Mouse (Mus musculus): ENCODE data around the gene Cacul1. TPM values are rescaled to one million over a fixed set of nuclear protein-coding genes. Genes with fewer than 3 reads are reported as not detected.

Gene Cacul1
- polyA plus RNA-seq, 1 experiment from 2014 or later: 33.8 TPM

DNA sequence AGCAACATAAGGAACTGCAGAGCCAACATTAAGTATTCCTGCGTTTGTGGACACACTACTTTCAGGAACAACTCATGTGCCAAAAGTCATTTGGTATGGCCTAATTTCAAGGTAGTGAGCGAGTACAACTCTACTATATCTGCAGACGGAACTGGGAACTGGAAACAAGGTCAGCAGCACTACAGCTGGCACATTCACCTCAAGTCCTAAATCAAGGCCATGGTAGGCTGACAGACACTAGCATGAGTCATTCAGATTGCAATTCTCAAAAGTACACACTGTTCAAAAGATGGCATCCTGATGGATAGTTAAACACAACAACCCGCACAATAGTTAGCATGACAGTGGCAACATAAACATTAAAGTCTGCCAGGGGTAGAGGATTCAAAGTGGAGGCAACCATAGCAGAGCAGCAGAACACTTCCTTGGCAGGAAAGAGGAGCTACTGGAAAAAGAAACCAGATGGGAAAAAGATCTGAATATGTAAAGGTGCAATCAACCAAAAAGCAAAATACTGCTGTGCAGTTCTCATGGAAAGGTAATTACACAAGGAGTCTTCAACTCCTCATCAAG lies 25.9 kb downstream of the Cacul1 start:
- Histone ChIP-seq H3K4me3 (ENCODE audit: low read depth, low read length) (no peak overlapping the region), H3K9me3 (ENCODE audit: control insufficient read depth, low read length) (no peaks in the 10 kb centered on the region), H3K4me1 (ENCODE audit: control insufficient read depth, insufficient read depth, low read length) (no peaks in the 10 kb centered on the region), H3K4me2 (ENCODE audit: low read depth, severe bottlenecking) (no peak overlapping the region), H3K9ac (ENCODE audit: low read length) (no peak overlapping the region), H3K27ac (replicated peaks; ENCODE audit: low read depth, low read length) (no peak overlapping the region), H3K27me3 (ENCODE audit: control insufficient read depth, insufficient read depth, low read length) (no peaks in the 10 kb centered on the region), H3K36me3 (ENCODE audit: control insufficient read depth, insufficient read depth, low read length) (no peaks in the 10 kb centered on the region; the same call in 1 of the 2 replicates)
- no peak for DNase-seq (ENCODE audit: low spot score)
- no peak for ATAC-seq (ENCODE audit: insufficient number of reproducible peaks, low FRiP score, low TSS enrichment, low read depth)
- 77% methylated on average over 4 of the region's 4 CpGs for WGBS

- H3K36me3 ChIP-seq (ENCODE audit: control insufficient read depth, insufficient read depth, low read length): no peaks in the 10 kb centered on the region
- no peak overlapping the region for H3K9ac ChIP-seq (ENCODE audit: low read length)
- H3K4me3 ChIP-seq (ENCODE audit: low read depth, low read length): no peak overlapping the region
- ATAC-seq (ENCODE audit: insufficient number of reproducible peaks, low FRiP score, low TSS enrichment, low read depth): no peak
- no peaks in the 10 kb centered on the region for H3K9me3 ChIP-seq (ENCODE audit: control insufficient read depth, low read length)
- DNase-seq (ENCODE audit: low spot score): peak; percentile 76
- no peak overlapping the region for H3K27ac ChIP-seq (replicated peaks; ENCODE audit: low read depth, low read length)
- no peaks in the 10 kb centered on the region for H3K4me1 ChIP-seq (ENCODE audit: control insufficient read depth, insufficient read depth, low read length)
- no peak overlapping the region for H3K4me2 ChIP-seq (ENCODE audit: low read depth, severe bottlenecking)
- H3K27me3 ChIP-seq (ENCODE audit: control insufficient read depth, insufficient read depth, low read length): no peaks in the 10 kb centered on the region
Observed at GRCm38 (mm10) chr19:60553501-60553900, 27.3 kb downstream of the Cacul1 start.

- Histone ChIP-seq H3K9ac (ENCODE audit: low read length) (no peak overlapping the region), H3K4me1 (ENCODE audit: control insufficient read depth, insufficient read depth, low read length) (no peaks in the 10 kb centered on the region), H3K4me2 (ENCODE audit: low read depth, severe bottlenecking) (no peak overlapping the region), H3K36me3 (ENCODE audit: control insufficient read depth, insufficient read depth, low read length) (no peaks in the 10 kb centered on the region; the same call in 1 of the 2 replicates), H3K27me3 (ENCODE audit: control insufficient read depth, insufficient read depth, low read length) (no peaks in the 10 kb centered on the region), H3K9me3 (ENCODE audit: control insufficient read depth, low read length) (no peaks in the 10 kb centered on the region), H3K4me3 (ENCODE audit: low read depth, low read length) (no peak overlapping the region), H3K27ac (replicated peaks; ENCODE audit: low read depth, low read length) (no peak overlapping the region)
- no peak for ATAC-seq (ENCODE audit: insufficient number of reproducible peaks, low FRiP score, low TSS enrichment, low read depth)
- WGBS: 87% methylated on average over 2 of the region's 2 CpGs
- no peak for DNase-seq (ENCODE audit: low spot score)
Observed at GRCm38 (mm10) chr19:60543302-60543701, 37.5 kb downstream of the Cacul1 start.

GRCm38 (mm10) chr19:60531897-60532296 lies 48.9 kb downstream of the Cacul1 start:
- no peak overlapping the region for H3K9ac ChIP-seq (ENCODE audit: low read length)
- ATAC-seq (ENCODE audit: insufficient number of reproducible peaks, low FRiP score, low TSS enrichment, low read depth): no peak
- no peak overlapping the region for H3K4me3 ChIP-seq (ENCODE audit: low read depth, low read length)
- peaks cover 3% of the 10 kb centered on the region; the same call in 1 of the 2 replicates for H3K36me3 ChIP-seq (ENCODE audit: control insufficient read depth, insufficient read depth, low read length)
- no peak overlapping the region for H3K4me2 ChIP-seq (ENCODE audit: low read depth, severe bottlenecking)
- H3K27me3 ChIP-seq (ENCODE audit: control insufficient read depth, insufficient read depth, low read length): no peaks in the 10 kb centered on the region
- no peak for DNase-seq (ENCODE audit: low spot score)
- H3K4me1 ChIP-seq (ENCODE audit: control insufficient read depth, insufficient read depth, low read length): no peaks in the 10 kb centered on the region
- no peak overlapping the region for H3K27ac ChIP-seq (replicated peaks; ENCODE audit: low read depth, low read length)
- WGBS: 98% methylated on average over 2 of the region's 2 CpGs
- no peaks in the 10 kb centered on the region for H3K9me3 ChIP-seq (ENCODE audit: control insufficient read depth, low read length)

DNA sequence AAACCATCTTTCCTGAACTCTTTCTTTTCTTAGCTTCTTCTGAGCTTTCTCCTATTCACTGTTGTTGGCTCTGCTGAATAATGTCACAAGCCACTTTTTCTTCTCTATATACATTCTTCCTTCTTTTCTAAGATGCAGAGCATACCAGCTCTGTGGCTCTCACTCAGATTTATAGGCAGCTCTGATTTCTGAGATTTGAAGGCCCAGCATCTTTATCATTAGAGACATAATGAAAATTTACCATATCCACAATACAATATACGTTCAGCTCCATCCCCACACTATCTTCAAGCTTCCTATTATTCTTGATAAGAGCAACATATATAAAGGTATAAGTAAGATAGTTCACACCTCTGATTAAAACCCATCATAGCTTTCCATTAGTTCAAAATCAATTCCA lies 50.7 kb downstream of the Cacul1 start:
- no peak for DNase-seq (ENCODE audit: low spot score)
- Histone ChIP-seq H3K4me1 (ENCODE audit: control insufficient read depth, insufficient read depth, low read length) (no peaks in the 10 kb centered on the region), H3K4me2 (ENCODE audit: low read depth, severe bottlenecking) (no peak overlapping the region), H3K27me3 (ENCODE audit: control insufficient read depth, insufficient read depth, low read length) (no peaks in the 10 kb centered on the region), H3K4me3 (ENCODE audit: low read depth, low read length) (no peak overlapping the region), H3K9ac (ENCODE audit: low read length) (no peak overlapping the region), H3K27ac (replicated peaks; ENCODE audit: low read depth, low read length) (no peak overlapping the region), H3K9me3 (ENCODE audit: control insufficient read depth, low read length) (no peaks in the 10 kb centered on the region), H3K36me3 (ENCODE audit: control insufficient read depth, insufficient read depth, low read length) (peaks cover 3% of the 10 kb centered on the region; the same call in 1 of the 2 replicates)
- WGBS: 91% methylated on average over 1 of the region's 1 CpGs
- no peak for ATAC-seq (ENCODE audit: insufficient number of reproducible peaks, low FRiP score, low TSS enrichment, low read depth)

- Histone ChIP-seq H3K4me3 (ENCODE audit: low read depth, low read length) (no peak overlapping the region), H3K27me3 (ENCODE audit: control insufficient read depth, insufficient read depth, low read length) (no peaks in the 10 kb centered on the region), H3K9me3 (ENCODE audit: control insufficient read depth, low read length) (no peaks in the 10 kb centered on the region), H3K36me3 (ENCODE audit: control insufficient read depth, insufficient read depth, low read length) (peaks cover 3% of the 10 kb centered on the region; the same call in 1 of the 2 replicates), H3K9ac (ENCODE audit: low read length) (no peak overlapping the region), H3K4me1 (ENCODE audit: control insufficient read depth, insufficient read depth, low read length) (no peaks in the 10 kb centered on the region), H3K4me2 (ENCODE audit: low read depth, severe bottlenecking) (no peak overlapping the region), H3K27ac (replicated peaks; ENCODE audit: low read depth, low read length) (no peak overlapping the region)
- no peak for ATAC-seq (ENCODE audit: insufficient number of reproducible peaks, low FRiP score, low TSS enrichment, low read depth)
- 85% methylated on average over 1 of the region's 1 CpGs for WGBS
- no peak for DNase-seq (ENCODE audit: low spot score)
Observed at GRCm38 (mm10) chr19:60529302-60529701, 51.5 kb downstream of the Cacul1 start.

DNA sequence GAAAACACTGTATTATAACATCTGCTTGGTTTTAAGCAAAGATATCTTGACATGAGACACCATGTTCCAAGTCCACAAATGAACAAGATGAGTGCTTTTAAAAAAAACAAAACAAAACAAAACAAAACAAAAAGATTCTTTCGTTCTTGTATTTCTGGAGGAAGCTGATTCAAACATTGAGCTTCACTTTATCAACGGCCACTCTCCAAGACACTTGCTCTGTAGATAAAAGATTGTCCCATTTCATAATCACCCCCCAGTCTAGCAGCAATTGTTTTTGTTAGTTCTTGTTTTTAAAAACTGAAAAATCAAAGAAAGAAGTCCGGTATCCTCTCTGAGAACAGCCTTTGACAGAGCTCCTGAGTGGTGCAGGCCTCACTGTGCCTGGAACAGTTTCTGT lies 52.2 kb downstream of the Cacul1 start:
- H3K4me1 ChIP-seq (ENCODE audit: control insufficient read depth, insufficient read depth, low read length): no peaks in the 10 kb centered on the region
- peaks cover 3% of the 10 kb centered on the region; the same call in 1 of the 2 replicates for H3K36me3 ChIP-seq (ENCODE audit: control insufficient read depth, insufficient read depth, low read length)
- no peak overlapping the region for H3K4me3 ChIP-seq (ENCODE audit: low read depth, low read length)
- H3K9ac ChIP-seq (ENCODE audit: low read length): no peak overlapping the region
- no peak overlapping the region for H3K27ac ChIP-seq (replicated peaks; ENCODE audit: low read depth, low read length)
- no peaks in the 10 kb centered on the region for H3K9me3 ChIP-seq (ENCODE audit: control insufficient read depth, low read length)
- no peak overlapping the region for H3K4me2 ChIP-seq (ENCODE audit: low read depth, severe bottlenecking)
- WGBS: 93% methylated on average over 3 of the region's 3 CpGs
- no peak for ATAC-seq (ENCODE audit: insufficient number of reproducible peaks, low FRiP score, low TSS enrichment, low read depth)
- no peak for DNase-seq (ENCODE audit: low spot score)
- no peaks in the 10 kb centered on the region for H3K27me3 ChIP-seq (ENCODE audit: control insufficient read depth, insufficient read depth, low read length)

DNA sequence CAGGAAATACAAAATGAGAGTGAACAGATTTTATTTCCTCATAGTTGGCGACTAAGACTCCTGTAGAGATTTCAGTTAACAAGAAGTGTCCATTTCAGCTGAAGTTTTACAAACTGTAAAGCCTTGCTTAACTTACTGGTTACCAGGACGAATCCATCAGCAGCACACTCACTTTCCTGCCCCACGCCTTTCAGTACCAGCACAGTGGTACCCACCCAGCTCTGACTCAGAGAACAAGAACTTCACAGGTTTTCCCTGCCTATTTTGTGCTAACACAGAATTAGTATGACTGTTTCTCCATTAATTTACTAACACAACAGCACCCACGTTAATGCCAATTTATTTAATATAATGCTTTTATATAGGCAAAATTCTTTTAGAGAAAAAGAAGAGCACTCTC lies 53.9 kb downstream of the Cacul1 start:
- Histone ChIP-seq H3K9me3 (ENCODE audit: control insufficient read depth, low read length) (no peaks in the 10 kb centered on the region), H3K36me3 (ENCODE audit: control insufficient read depth, insufficient read depth, low read length) (peaks cover 3% of the 10 kb centered on the region; the same call in 1 of the 2 replicates), H3K27me3 (ENCODE audit: control insufficient read depth, insufficient read depth, low read length) (no peaks in the 10 kb centered on the region), H3K4me3 (ENCODE audit: low read depth, low read length) (no peak overlapping the region), H3K4me2 (ENCODE audit: low read depth, severe bottlenecking) (no peak overlapping the region), H3K9ac (ENCODE audit: low read length) (no peak overlapping the region), H3K27ac (replicated peaks; ENCODE audit: low read depth, low read length) (no peak overlapping the region), H3K4me1 (ENCODE audit: control insufficient read depth, insufficient read depth, low read length) (no peaks in the 10 kb centered on the region)
- 86% methylated on average over 4 of the region's 4 CpGs for WGBS
- no peak for DNase-seq (ENCODE audit: low spot score)
- no peak for ATAC-seq (ENCODE audit: insufficient number of reproducible peaks, low FRiP score, low TSS enrichment, low read depth)

GRCm38 (mm10) chr19:60525086-60525485 lies 55.7 kb downstream of the Cacul1 start:
- no peak overlapping the region for H3K9ac ChIP-seq (ENCODE audit: low read length)
- DNase-seq (ENCODE audit: low spot score) (no peak), ATAC-seq (ENCODE audit: insufficient number of reproducible peaks, low FRiP score, low TSS enrichment, low read depth) (no peak)
- no peak overlapping the region for H3K4me2 ChIP-seq (ENCODE audit: low read depth, severe bottlenecking)
- 75% methylated on average over 1 of the region's 1 CpGs for WGBS
- no peaks in the 10 kb centered on the region for H3K27me3 ChIP-seq (ENCODE audit: control insufficient read depth, insufficient read depth, low read length)
- no peak overlapping the region for H3K27ac ChIP-seq (replicated peaks; ENCODE audit: low read depth, low read length)
- no peaks in the 10 kb centered on the region for H3K4me1 ChIP-seq (ENCODE audit: control insufficient read depth, insufficient read depth, low read length)
- H3K9me3 ChIP-seq (ENCODE audit: control insufficient read depth, low read length): no peaks in the 10 kb centered on the region
- H3K36me3 ChIP-seq (ENCODE audit: control insufficient read depth, insufficient read depth, low read length): peaks cover 3% of the 10 kb centered on the region; the same call in 1 of the 2 replicates
- H3K4me3 ChIP-seq (ENCODE audit: low read depth, low read length): no peak overlapping the region

Measured in limb, embryonic 11.5 days (tissue).